Mouse (Mus musculus): ENCODE data around the gene Rrp7a.

The Rrp7a gene

DNA sequence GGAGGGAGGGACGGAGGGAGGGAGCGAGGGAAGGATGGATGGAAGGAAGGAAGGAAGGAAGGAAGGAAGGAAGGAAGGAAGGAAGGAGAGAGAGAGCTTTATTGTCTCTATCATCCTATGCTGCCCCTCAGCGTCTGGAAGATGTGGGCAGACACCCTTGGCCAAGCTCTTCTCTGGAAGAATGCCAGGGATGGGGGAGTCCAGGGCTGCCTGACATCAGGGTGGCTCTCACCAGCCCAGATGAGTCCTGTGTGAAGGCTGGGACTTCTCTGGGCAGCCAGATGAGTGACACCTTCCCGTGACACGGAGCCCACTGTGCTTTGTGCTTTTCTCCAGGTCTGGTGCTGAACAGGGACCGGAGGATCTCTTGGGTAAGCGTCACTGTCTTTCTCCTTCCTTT is 10.7 kb downstream of the Rrp7a start:
- DNase-seq (ENCODE audit: low spot score) = no peak

DNA sequence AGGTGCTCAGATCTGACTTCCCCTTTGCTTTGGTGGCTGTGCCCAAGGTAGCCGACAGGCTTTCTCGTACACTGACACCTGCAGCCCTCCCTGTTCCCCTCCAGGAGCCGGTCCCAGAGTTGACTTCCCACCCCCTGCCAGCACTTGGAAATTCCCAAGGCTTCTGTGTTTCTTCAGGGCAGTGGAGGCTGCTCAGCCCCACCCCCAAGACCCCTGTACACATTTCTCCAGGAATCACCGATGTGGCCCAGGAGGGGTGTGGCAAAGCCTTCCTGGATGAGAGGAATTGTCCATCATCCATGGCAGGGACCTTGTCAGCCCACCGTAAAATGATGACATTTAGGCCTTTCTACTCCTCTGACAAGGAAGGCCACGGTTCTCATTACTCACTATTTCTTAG is 11.3 kb downstream of the Rrp7a start:
- DNase-seq (ENCODE audit: low spot score) = no peak

DNA sequence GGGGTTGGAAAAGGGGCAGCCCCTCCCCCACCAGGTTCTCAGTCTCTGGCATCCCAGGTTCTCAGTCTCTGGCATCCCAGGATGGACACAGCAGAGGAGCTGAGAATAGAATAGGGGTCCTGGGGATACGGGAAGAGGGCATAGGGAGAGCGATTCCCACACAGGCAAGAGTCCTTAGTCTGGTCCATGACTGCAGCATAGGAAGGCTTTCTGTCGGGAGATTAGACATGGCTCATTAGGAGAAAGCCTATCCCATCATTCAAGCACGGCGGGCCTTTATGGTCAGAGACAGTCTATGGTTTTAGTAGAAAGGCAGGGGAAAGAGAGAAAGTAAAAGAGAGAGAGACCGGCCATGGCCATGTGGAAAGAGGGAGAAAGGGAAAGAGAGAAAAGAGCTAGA is 14.8 kb downstream of the Rrp7a start:
- no peak for DNase-seq (ENCODE audit: low spot score)

DNA sequence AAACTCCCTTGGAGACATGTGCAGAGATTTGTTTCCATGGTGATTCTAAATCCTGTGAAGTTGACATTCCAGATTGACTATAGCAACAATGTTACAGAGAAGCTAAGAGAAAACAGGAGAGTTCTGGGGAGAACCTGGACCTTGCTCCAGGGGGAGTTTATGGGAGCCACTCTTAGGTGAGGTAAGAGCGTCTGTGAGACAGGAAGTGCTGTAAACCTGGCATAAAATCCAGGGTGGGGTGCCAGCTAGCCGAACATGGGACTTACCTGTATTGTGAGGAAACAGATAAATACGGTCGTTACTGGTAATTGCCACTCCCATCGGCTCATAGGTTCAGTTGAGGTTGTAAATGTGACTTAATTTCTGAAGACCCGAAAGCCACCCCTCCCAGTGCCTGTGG is 16.2 kb downstream of the Rrp7a start:
- DNase-seq (ENCODE audit: low spot score) = no peak

DNA sequence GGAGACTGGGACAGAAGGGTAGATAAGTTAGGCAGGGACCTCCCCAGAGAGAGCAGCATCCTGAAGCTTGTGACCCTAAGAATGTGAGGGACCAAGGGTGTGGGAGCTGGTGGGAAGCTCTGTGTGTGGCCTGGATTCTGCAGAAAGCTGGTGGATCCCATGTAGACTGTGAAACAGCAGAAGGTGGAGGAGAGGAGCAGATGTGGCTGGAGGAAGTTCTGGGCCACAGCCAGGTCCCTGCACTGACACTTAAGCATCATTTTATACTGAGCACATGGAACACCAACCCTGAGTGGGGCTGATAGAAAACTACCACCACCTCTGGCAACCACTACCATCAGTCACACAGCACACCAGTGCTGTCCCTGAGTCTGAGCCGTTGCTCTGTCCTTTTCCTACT is 19.5 kb downstream of the Rrp7a start:
- DNase-seq (ENCODE audit: low spot score) = no peak

DNA sequence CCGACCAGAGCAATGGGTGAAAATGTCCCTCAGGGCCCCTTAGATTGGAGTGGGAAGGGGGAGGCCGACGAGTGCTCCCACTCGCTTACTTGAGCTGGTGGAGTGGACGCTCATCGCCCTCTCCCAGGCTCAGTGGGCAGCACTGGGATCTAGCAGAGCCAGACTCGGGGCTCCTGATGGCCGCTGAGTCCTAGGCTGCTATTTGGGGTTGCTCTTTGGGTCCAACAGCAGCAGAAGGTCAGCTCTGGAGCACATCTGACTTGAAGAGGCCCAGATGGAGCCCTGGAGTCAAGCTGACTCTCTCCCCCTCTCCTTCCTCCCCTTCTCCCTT is 22.3 kb downstream of the Rrp7a start:
- no peak for DNase-seq (ENCODE audit: low spot score)

DNA sequence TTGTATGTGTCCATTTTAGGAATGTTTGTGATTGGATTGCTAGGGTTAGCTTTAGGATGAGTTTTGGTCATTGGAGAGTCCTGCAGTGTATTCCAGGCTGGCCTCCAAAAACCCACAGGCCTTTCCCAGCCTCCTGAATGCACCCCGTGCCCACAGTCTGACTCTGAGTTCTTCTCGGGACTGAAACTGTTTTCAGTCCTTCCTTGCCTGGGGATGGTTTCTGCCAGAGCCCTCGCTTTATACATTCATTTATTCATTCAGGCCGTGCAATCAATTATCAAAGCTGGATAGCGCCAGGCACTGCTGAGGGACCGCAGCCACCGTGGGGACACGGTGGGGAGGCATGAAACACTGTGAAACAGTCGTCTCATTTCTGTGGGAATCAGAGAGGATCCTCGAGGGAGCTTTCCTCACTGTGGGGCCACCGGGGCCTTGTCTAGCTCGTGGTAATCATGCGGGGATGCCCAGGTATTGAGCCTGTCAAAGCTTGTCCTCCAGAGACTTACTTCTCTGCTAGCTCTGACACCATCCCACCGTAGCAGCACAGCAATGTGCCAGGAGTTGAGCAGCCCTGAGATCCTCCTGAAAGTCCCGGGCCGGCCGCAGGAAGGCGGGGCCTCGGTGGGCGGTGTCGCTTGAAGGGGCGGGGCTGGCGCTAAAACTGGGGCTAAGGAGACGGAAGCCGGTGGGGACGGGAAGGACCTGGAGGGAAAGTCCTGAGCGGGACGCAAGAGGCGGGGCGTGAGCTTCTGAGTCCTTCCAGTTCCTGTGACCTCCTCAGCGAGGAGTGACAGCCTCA is 22.9 kb downstream of the Rrp7a start:
- DNase-seq (ENCODE audit: low spot score) = peak; percentile 89

DNA sequence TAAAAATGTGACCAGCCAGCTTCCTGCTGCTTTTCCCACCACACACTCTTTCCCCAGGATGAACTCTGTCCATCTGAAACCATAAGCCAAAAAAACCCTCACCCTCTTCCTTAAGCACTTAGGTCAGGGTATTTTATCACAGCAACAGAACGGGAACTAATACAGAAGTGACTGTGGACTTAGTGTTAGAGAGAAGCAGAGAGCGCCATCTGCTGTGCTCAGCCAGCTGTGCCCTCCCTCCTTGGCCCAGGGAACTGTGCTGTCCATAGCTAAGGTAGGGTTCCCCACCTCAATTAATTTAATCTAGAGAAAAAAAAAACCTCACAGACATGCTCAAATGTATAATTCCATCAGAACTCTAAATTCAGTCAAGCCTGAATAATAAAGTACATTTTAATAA is 26.7 kb downstream of the Rrp7a start:
- no peak for DNase-seq (ENCODE audit: low spot score)

DNA sequence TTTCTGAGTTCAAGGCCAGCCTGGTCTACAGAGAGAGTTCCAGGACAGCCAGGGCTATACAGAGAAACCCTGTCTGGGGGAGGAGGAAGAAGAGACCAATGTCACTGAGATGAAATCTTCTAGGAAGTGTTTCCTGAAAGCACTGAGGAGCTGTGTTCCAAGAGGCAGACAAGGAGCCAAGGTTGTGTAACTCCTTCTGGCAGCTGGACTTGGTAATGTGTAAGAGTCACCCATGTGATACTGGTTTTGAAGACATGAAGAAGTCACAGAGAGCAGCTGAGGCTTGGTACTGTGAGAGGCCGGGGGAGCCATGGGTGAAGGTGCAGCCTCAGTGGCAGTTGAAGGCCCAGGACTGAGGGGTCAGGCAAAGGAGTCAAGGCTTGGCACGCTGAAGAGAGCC is 28.9 kb downstream of the Rrp7a start:
- DNase-seq (ENCODE audit: low spot score) = no peak

DNA sequence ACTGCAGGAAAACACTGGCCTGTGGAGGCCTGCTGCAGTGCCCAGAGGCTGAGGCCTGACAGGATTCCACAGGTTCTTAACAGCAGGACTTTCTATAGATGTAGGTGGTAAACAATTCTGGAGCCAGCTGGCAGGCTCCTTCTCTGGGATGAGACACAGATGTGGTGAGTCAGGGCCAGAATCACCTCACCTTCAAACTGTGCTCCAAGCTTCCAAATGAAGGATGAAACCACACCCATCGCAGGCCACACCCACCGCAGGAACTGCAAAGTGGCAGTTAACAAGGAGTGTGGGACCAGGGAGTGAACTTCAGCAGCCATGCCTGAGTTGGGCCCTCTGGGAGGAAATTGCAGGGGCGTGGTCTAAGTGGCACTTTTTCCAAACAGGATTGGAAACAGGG is 31.7 kb downstream of the Rrp7a start:
- DNase-seq (ENCODE audit: low spot score) = no peak

DNA sequence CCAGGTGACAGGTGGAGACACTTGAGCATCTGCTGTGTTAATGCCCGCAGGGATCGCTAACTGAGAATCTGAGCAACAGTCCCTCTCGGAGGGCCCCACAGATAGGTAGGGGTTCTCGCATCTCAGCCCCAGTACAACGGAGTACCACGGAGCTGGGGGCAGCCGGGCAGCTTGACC is 33.3 kb downstream of the Rrp7a start, which contains the start of gene Serhl:
TSS of gene Serhl (plus strand) at position 78 of the 177 bp plus-strand sequence.
- DNase-seq (ENCODE audit: low spot score) = no peak

DNA sequence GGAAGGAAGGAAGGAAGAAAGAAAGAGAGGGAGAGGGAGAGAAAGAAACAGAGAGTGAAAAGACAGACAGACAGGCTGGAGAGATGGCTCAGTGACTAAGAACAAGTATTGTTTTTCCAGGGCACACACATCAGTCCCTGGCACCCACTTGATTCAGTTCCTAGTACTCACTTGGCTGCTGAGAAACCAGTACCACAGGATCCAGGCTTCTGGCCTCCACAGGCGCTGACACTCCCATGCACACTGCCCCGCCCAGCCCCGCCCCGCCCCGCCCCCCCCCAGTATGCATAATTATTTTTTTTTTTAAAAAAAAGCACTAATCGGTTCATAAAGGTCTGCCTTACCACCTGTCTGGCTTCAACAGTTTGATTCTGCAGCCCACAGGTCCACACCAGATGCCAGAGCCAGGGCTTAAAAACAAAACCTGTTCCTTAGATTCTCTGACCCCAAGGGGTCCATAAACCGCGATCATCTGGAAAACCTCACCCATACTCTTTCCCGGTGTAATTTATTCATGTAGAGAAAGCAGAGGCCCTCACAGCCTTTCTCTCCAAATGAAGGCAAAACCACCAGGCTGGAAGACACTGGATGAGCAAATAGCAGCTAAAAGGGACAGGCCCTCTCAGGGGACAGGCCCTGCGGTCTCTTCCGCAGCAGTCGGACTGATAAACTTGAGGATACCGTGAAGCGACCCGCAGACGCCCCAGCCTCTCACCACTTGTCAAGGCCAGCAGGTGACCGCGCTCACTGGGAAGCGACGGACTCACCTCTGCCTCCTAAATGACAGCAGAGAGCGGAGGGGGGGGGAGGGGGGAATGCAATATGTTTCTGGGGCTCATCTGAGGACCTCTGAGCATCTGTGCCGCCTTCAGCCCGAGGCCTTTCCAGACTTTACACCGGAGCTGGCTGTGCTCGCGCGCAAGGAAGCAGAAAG is 33.8 kb downstream of the Rrp7a start:
- DNase-seq (ENCODE audit: low spot score) = no peak

DNA sequence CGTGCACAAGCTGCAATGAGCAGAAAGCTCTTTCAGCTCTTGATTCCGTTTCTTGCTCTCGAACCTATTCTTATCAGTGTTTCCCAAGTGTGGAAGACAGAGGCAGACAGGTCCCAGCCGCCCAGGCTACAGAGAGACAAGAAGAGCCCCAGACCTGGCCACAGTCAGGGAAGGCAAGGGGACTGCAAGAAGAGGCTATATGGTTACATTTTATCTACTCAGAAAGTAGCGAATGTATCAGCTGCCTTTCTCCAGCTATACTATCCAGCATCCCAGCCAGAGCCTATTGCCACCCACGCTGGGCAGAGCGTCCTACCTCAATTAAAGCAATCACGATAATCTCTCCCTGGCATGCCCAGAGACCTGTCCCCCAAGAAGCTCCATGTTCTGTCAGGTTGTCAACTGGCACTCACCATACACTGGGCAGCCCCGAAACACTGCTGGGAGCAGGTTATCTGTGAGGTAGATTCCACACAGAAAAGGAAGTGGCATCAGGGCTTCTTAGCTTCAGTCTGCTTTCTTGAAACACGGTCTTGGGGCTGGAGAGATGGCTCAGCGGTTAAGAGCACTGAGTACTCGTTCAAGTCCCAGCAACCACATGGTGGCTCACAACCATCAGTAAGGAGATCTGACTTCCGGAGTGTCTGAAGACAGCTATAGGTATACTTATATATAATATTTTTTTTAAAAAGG is 35.8 kb downstream of the Rrp7a start:
- no peak for DNase-seq (ENCODE audit: low spot score)

DNA sequence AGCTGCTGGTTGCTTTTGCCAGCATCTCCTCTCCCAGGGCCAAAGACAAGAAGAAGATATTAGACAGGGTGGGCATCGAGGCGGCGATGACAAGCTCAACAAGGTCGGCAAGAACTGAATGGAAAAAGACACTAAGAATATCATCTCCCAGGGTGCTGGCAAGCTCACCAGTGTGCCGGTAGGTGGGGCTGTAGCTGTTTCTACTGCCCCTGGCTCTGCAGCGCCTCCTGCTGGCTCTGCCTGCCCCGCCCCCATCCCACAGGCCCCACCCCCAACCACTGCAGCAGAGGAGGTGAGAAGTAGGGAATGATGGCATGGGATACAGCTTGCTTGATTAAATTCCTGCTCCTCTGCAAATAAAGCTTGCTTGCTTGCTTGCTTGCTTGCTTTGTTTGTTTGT is 36.7 kb downstream of the Rrp7a start:
- no peak for DNase-seq (ENCODE audit: low spot score)

DNA sequence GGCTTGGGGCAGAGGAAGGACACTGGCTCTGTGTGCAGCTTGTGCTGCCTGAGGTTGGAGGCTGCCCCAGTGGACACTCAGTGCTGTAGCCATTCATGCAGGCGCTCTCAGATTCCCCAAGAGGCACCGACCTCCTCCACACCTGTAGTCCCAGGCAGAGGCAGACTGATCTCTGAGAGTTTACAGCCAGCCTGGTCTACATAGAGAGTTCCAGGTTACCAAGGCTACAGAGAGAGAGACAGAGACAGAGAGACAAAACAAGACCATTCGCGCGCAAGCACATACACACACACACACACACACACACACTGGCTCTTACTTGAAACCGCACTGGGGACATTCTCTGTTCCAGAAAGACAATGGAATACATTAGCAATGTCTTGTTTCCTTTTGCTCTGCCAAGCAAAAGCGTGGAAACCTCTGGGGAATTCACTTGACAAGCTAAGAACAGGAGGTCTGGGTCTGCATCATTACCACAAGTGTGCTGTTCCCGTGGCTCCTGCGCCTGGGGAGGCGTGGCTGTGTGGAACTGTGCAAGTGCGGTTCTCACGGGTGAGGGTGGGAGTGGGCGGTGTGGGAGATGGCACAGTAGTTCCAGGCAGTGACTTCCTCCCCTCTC is 38.5 kb downstream of the Rrp7a start:
- DNase-seq (ENCODE audit: low spot score) = no peak

DNA sequence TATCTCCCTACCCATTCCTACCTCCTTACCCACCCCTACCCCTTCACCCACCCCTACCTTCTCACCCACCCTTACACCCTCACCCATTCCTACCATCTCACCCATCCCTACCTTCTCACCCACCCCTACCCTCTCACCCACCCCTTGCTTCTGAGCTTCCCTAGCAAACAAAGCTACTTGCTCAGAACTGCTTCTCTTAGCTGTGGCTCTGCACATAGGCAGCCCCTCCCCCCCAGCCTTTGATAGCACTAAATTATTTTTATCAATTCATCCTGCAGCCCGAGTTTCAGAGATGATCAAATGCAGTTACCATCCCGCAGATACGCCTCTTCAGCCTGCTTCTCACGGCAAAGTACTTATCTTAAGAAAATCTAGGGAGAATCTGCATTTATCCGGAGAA is 39.1 kb downstream of the Rrp7a start:
- DNase-seq (ENCODE audit: low spot score) = no peak

DNA sequence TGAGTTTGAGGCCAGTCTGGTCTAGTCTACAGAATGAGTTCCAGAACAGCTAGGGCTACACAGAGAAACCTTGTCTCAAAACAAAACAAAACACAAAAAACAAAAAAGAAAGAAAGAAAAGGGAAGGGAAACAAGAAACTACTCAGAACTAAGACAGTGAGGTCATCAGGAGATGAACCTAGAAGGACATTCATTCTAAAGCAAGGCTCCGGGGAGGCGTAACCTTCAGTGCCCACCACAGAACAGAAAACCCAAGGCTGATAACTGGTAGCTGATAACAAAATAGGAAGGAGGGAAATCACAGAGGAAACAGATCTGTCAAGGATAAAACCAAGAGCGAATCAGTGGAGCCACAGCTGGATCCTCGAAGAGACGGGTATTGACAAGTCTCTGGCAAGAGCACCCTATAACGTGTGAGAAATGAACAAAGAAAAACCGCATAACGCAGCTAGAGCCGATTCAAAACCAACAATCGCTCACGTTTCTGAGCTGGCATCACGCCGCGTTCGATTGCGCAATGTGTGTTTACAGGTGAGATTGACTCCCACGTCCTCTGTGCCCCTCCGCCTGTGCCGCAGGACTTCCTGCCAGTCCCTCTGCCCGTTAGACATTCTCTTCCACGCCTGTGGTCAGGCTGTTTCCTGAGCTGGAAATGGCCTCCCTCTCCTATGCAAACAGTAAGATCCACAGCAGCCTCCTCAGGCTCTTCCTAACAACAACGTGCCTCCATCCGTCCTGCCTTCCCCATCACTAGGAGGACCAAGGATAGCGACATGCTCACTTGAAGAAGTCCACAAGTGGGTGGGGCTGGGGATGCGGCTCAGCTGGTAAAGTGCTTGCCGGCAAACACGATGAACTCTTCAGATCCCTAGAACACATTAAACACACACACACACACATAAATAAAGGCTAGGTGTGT is 46.7 kb downstream of the Rrp7a start:
- no peak for DNase-seq (ENCODE audit: low spot score)

DNA sequence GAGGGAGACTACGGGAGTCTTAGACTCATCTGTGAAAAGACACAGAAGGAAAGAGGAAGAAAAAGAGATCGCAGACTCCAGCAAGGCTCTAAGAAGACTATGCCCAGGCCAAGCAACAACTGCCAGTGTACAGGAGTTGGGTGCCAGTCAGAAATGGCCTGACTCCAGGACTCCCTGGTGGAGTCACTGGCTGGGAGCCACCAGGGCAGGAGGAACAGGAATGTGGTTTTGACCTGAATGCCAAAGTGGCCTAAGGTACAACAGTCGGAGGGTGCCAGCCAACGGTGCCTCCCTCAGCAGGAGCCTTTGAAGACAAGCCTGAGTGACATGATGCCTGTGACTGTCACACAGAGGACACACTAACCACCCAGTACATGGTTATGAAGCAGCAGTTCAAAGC is 48.4 kb downstream of the Rrp7a start:
- DNase-seq (ENCODE audit: low spot score) = no peak

DNA sequence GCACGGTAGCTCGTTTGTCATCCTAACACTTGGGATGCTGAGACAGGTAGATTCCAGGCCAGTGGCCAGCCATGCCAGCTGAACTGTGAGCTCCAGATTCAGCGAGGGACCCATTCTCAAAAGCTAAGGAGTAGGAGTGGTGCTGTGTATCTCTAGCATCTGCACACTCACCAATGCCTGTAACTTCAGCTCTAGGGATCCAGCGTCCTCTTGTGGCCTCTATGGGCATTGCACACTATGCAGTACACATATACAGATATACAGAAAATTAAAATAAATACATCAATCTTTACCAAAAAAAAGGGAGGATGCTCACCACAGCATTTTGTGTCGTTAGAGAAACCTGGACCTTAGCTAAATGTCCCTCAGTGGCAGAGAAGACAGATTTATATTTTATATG is 50.8 kb downstream of the Rrp7a start:
- DNase-seq (ENCODE audit: low spot score) = no peak

DNA sequence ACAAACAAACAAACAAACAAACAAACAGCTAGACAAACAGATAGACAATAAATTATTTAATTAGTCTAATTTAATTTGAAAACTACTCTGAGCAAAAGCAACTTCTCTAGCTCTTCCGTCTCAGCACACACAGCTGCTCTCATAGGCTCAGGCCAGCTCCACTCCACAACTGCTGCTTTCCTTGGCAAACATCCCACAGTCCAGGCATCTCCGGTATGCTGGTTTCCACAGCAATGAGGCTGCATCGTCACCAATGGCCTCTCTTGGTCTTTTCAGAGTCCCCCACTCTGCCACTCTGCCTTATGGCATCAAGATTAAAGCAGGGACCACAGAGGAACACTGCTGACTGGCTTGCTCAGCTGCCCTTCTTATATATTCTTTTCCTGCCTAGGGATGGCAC is 51.7 kb downstream of the Rrp7a start:
- DNase-seq (ENCODE audit: low spot score) = no peak

DNA sequence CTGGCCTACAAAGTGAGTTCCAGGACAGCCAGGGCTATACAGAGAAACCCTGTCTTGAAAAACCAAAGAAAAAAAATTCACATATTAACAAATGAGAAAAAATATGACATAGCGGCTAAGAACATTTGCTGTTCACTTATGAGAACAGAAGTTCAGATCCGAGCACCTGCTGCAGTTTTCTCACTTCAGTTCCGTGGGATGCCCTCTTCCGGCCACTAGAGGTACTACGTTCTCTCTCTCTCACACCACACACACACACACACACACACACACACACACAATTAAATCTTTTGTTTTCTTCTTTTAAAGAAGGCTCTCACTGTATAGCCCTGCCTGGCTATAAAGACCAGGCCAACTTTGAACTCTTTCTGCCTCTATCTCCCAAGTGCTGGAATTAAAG is 54.3 kb downstream of the Rrp7a start:
- no peak for DNase-seq (ENCODE audit: low spot score)

DNA sequence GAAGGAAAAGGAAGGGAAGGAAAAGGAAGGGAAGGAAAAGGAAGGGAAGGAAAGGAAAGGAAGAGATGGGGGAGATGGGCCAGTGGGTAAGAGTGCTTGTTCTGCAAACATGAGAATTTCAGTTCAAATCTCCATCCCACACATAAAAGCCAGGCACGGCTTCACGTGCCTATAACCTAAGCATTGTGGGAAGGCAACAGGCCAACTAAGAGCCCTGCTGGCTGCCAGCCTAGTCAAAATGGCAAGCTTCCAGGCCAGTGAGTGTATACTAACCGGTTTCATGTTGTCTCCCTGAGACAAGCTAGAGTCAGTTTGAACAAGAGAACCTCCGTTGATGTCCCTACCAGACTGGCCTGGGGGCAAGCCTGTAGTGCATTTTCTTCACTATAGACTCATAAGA is 57.1 kb downstream of the Rrp7a start:
- DNase-seq (ENCODE audit: low spot score) = peak; percentile 39
